Mouse (Mus musculus) kidney, adult 2 months (tissue): ENCODE results near the gene Dennd2a. TPM values are rescaled to one million over a fixed set of nuclear protein-coding genes. Genes with fewer than 3 reads are reported as not detected.

Experiments
- DNase-seq: peaks from one replicate; pipeline ENCODE4 v3.0.0; 2021
- H3K27ac ChIP-seq: fragments of 200-500 bp; 2 replicates; pipeline ENCODE4 v1.5.1; 2012; ENCODE audit warnings: low read depth, low read length, control low read depth, inconsistent platforms; ENCODE audit not compliant: insufficient read depth
- H3K27me3 ChIP-seq: fragments of 200-500 bp; replicated peaks from 2 replicates; pipeline ENCODE4 v1.6.1; 2012; ENCODE audit warnings: mild to moderate bottlenecking, moderate library complexity, low read length, inconsistent platforms; ENCODE audit not compliant: control insufficient read depth, insufficient read depth
- H3K36me3 ChIP-seq: fragments of 200-500 bp; 2 replicates; pipeline ENCODE4 v1.6.1; 2012; ENCODE audit warnings: mild to moderate bottlenecking, moderate library complexity, low read length, inconsistent platforms; ENCODE audit not compliant: control insufficient read depth, insufficient read depth
- H3K4me1 ChIP-seq: fragments of 200-500 bp; 2 replicates; pipeline ENCODE4 v1.6.1; 2011; ENCODE audit warnings: low read length; ENCODE audit not compliant: control insufficient read depth, insufficient read depth
- H3K4me3 ChIP-seq: fragments of 200-500 bp; 2 replicates; pipeline ENCODE4 v1.5.1; 2011; ENCODE audit warnings: mild to moderate bottlenecking, low read depth, low read length, control low read depth; ENCODE audit not compliant: insufficient read depth
- CTCF ChIP-seq: fragments of 200-500 bp; conservative IDR thresholded peaks from 2 replicates; pipeline ENCODE4 v1.5.1; 2011; ENCODE audit warnings: low read depth, mild to moderate bottlenecking, control low read depth, low read length, moderate library complexity, mixed read lengths; ENCODE audit not compliant: insufficient read depth, insufficient read length
- POLR2A ChIP-seq: fragments of 200-500 bp; IDR thresholded peaks from one replicate; pipeline ENCODE4 v1.6.1; 2011; ENCODE audit warnings: low read depth, low read length, control low read depth
- WGBS: fragments of 180-500 bp; shearing (Covaris S2); methylation state at CpG from one replicate; pipeline ENCODE4 v1.1.7; 2018; 5-methylcytosine and 5-hydroxymethylcytosine counted together
- polyA plus RNA-seq: library from polyadenylated mRNA; depleted of rRNA; stranded (reverse); fragments of >200 nt; gene quantifications from 2 replicates; pipeline ENCODE4 v1.2.3, GENCODE M21; 2012; rRNA removed

The Dennd2a gene
- polyA plus RNA-seq: 6.3 and 6.6 TPM in 2 replicates

DNA sequence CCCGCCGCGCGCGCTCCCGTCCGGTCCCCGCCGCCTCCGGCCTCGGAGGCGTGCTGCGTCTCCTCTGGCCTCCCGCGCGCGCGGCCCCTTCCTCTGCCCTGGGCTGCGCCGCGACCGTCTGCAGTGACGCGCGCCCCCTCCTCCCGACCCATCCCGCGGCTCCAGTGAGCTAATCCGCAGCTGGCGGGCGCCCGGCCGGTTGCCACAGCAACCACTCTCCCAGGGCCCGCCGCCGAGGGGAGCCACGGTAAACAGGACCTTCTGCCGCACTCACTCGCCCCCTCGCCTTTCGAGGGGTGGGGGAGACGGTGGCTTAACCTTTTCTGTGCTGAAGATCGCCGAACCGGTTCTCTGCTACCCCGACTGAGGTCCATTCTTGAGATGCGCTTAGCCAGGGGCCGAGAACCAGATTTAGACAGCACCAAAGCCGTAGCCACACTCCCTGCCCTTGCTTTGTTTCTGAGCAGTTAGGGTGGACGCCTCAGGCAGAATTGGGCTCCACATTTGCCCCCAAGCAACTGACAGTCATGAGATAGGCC, at the start of gene Dennd2a:
Gene Dennd2a, minus strand, starts transcription at position 145 of the 539 bp plus-strand sequence.
- peak; percentile 56 for DNase-seq
- Histone ChIP-seq H3K4me1 (no peaks in the 10 kb centered on the region), H3K27ac (no peak within 1 kb of the TSS), H3K4me3 (peak within 1 kb of the TSS; percentile 54), H3K36me3 (no peaks in the 10 kb centered on the region), H3K27me3 (0 out of 2 replicates have a peak, but pooled peaks cover 1% of the 10 kb centered on the region)
- TF ChIP-seq POLR2A: no peak
- no peak for TF ChIP-seq CTCF
- WGBS: 3% methylated on average over 41 of the region's 50 CpGs

DNA sequence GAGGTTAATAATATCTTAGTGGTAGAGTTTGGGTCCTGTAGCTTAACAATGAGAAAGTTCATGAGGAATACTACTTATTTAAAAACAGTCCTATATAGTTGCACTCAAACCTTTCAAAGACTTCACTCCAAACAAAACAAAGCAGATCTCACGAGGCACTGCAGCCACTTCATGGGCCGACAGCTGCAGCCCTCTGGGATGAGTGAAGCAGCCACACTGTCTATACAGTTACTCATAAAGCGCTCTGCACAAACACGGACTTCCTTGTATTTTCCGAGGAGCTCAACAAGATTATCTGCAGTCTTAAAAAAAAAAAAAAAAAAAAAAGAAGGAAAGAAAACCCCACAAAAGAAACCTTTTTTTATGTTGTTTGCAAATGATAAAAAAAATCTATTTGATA, 49.7 kb upstream of the Dennd2a start:
- Histone ChIP-seq H3K4me1 (no peaks in the 10 kb centered on the region), H3K4me3 (no peak overlapping the region), H3K27ac (no peak overlapping the region), H3K36me3 (peaks cover 2% of the 10 kb centered on the region), H3K27me3 (no peaks in the 10 kb centered on the region)
- no peak for TF ChIP-seq CTCF
- no peak for DNase-seq
- 72% methylated on average over 5 of the region's 5 CpGs for WGBS

GRCm38 (mm10) chr6:39606862-39607261, 49.2 kb upstream of the Dennd2a start:
- H3K36me3 ChIP-seq: peaks cover 3% of the 10 kb centered on the region
- H3K27ac ChIP-seq: no peak overlapping the region
- WGBS: 39% methylated on average over 3 of the region's 3 CpGs
- TF ChIP-seq CTCF (no peak), POLR2A (no peak)
- peak; percentile 17 for DNase-seq
- no peaks in the 10 kb centered on the region for H3K4me1 ChIP-seq
- H3K4me3 ChIP-seq: no peak overlapping the region
- H3K27me3 ChIP-seq: no peaks in the 10 kb centered on the region

- H3K4me3 ChIP-seq: no peak overlapping the region
- 76% methylated on average over 6 of the region's 6 CpGs for WGBS
- TF ChIP-seq POLR2A (no peak), CTCF (no peak)
- DNase-seq: no peak
- H3K27me3 ChIP-seq: no peaks in the 10 kb centered on the region
- no peaks in the 10 kb centered on the region for H3K4me1 ChIP-seq
- no peak overlapping the region for H3K27ac ChIP-seq
- H3K36me3 ChIP-seq: peaks cover 3% of the 10 kb centered on the region
Measured at GRCm38 (mm10) chr6:39606056-39606455, 48.4 kb upstream of the Dennd2a start.

DNA sequence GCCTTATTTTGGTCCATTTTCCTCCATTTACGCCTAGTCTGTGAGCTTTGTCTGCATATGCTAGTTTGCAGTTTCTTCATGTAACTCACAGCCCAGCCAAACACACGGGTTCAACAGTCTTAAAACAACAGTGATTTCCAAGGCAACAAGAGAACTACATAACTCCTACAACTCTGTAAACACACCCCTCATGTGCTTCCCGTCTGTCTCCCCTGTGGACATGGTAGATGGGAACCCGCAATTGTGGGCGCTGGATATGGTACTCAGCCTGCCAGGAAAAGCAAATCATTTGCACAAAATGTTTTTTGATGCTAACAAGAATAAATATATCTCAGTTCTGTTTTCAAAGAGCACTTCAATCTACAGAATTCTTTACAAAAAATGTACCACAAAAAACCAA, 46.9 kb upstream of the Dennd2a start:
- WGBS: 78% methylated on average over 5 of the region's 5 CpGs
- Histone ChIP-seq H3K4me3 (no peak overlapping the region), H3K27me3 (no peaks in the 10 kb centered on the region), H3K36me3 (peaks cover 4% of the 10 kb centered on the region), H3K27ac (no peak overlapping the region), H3K4me1 (no peaks in the 10 kb centered on the region)
- TF ChIP-seq CTCF (no peak), POLR2A (no peak)
- no peak for DNase-seq

GRCm38 (mm10) chr6:39601828-39602227, 44.2 kb upstream of the Dennd2a start:
- H3K4me1 ChIP-seq: no peaks in the 10 kb centered on the region
- no peak overlapping the region for H3K4me3 ChIP-seq
- 87% methylated on average over 3 of the region's 3 CpGs for WGBS
- no peak overlapping the region for H3K27ac ChIP-seq
- peaks cover 10% of the 10 kb centered on the region for H3K36me3 ChIP-seq
- H3K27me3 ChIP-seq: no peaks in the 10 kb centered on the region
- TF ChIP-seq POLR2A (no peak), CTCF (no peak)
- DNase-seq: no peak

- no peak overlapping the region for H3K4me3 ChIP-seq
- WGBS: 98% methylated on average over 3 of the region's 3 CpGs
- H3K27ac ChIP-seq: no peak overlapping the region
- no peaks in the 10 kb centered on the region for H3K4me1 ChIP-seq
- TF ChIP-seq POLR2A (no peak), CTCF (no peak)
- no peaks in the 10 kb centered on the region for H3K27me3 ChIP-seq
- peaks cover 10% of the 10 kb centered on the region for H3K36me3 ChIP-seq
- DNase-seq: no peak
Measured at GRCm38 (mm10) chr6:39600851-39601250, 43.2 kb upstream of the Dennd2a start.

DNA sequence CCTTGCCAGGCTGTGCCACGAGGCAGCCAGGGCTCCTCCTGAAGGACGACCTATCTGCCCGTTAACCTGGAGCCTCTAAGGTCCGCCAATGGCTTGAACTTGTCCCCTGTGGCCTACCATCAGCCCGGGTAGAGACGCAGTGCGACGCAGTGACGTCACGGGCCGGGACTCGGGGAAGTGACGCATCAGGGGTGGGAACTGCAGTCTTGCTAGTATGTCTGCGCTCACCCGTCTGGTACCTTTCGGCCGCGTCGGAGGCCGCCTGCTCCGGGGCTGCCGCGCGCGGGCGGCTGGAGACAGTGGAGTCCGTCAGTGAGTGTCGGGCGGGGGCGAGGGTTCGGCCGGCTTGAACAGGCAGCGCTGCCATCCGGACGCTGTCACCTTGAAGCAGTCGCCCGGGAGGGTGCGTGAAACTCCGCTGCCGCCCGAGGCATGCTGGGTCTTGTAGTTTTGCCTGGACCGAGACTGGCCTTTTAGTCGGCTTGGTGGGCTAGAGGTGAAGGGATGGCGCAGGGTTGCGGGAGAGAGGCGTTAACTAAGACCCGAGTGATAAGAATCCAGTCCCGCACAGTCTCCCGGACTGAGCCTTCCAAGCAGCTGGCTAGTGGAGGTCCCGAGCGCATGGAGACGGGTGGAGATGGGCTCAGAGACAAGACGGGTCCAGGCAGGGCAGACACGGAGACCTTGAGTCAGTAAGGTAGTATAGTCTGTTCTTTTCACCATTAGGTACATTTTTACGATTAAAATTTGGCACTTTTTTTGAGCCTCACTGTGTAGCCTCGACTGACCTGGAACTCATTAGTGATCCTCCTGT, 34.9 kb upstream of the Dennd2a start, which contains the start of gene Ndufb2:
Gene Ndufb2, plus strand, starts transcription at position 174 of the 814 bp plus-strand sequence.
- H3K4me3 ChIP-seq: peak within 1 kb of the TSS; percentile 94
- no peaks in the 10 kb centered on the region for H3K27me3 ChIP-seq
- peaks cover 10% of the 10 kb centered on the region; the same call in 1 of the 2 replicates for H3K4me1 ChIP-seq
- DNase-seq: peak; percentile 97
- under 1% methylated on average over 56 of the region's 56 CpGs for WGBS
- 0 out of 2 replicates have a peak, but pooled peaks cover 2% of the 10 kb centered on the region for H3K36me3 ChIP-seq
- H3K27ac ChIP-seq: peak within 1 kb of the TSS; percentile 96
- TF ChIP-seq POLR2A: peak; percentile 89
- no peak for TF ChIP-seq CTCF
